Mouse (Mus musculus) stomach, embryonic 14.5 days (tissue): ENCODE results near the gene Rab11b. TPM values are rescaled to one million over a fixed set of nuclear protein-coding genes. Genes with fewer than 3 reads are reported as not detected.

Experiments
- ATAC-seq: fragments of 200-750 bp; cut with Nextera tagmentation; 2 replicates; pipeline ENCODE4 v1.8.0; 2017; ENCODE audit warnings: low read depth, moderate TSS enrichment; ENCODE audit not compliant: insufficient number of reproducible peaks, insufficient read depth, low FRiP score
- H3K27ac ChIP-seq: fragments of 300-500 bp; sonication (generic); 2 replicates; pipeline ENCODE4 v1.5.1; 2014; ENCODE audit warnings: mild to moderate bottlenecking, low read length, moderate library complexity, mixed read lengths
- H3K27me3 ChIP-seq: fragments of 300-500 bp; sonication (generic); 2 replicates; pipeline ENCODE4 v1.6.1; 2014; ENCODE audit warnings: low read length, control low read depth, mixed read lengths; ENCODE audit not compliant: control insufficient read depth, insufficient read depth
- H3K36me3 ChIP-seq: fragments of 300-500 bp; sonication (generic); 2 replicates; pipeline ENCODE4 v1.6.1; 2014; ENCODE audit warnings: mild to moderate bottlenecking, control low read depth, low read length, moderate library complexity, mixed read lengths; ENCODE audit not compliant: control insufficient read depth, insufficient read depth
- H3K4me1 ChIP-seq: fragments of 300-500 bp; sonication (generic); 2 replicates; pipeline ENCODE4 v1.6.1; 2014; ENCODE audit warnings: low read length, control low read depth, mixed read lengths; ENCODE audit not compliant: control insufficient read depth, insufficient read depth
- H3K4me2 ChIP-seq: fragments of 300-500 bp; sonication (generic); replicated peaks from 2 replicates; pipeline ENCODE4 v1.6.1; 2014; ENCODE audit warnings: low read depth, low read length, control low read depth
- H3K4me3 ChIP-seq: fragments of 300-500 bp; sonication (generic); 2 replicates; pipeline ENCODE4 v1.5.1; 2014; ENCODE audit warnings: low read depth, low read length, control low read depth
- H3K9ac ChIP-seq: fragments of 300-500 bp; sonication (generic); replicated peaks from 2 replicates; pipeline ENCODE4 v1.6.1; 2014; ENCODE audit warnings: low read depth, mild to moderate bottlenecking, control low read depth, low read length, moderate library complexity, mixed read lengths
- H3K9me3 ChIP-seq: fragments of 300-500 bp; sonication (generic); 2 replicates; pipeline ENCODE4 v1.6.1; 2016; ENCODE audit warnings: low read depth, low read length, control low read depth; ENCODE audit not compliant: control insufficient read depth
- whole genome bisulfite sequencing: fragments of 180-500 bp; shearing (Covaris S2); extraction: QIAGEN DNeasy Blood & Tissue Kit; methylation state at CpG from one replicate; pipeline ENCODE4 v1.1.7; 2014; 5-methylcytosine and 5-hydroxymethylcytosine counted together
- polyA plus RNA-seq: library from polyadenylated mRNA; unstranded; fragments of >200 nt; fragmentation: Nextera tagmentation; extraction: Ambion mirVana; gene quantifications from 2 replicates; pipeline ENCODE4 v1.2.1, GENCODE M21; 2014

Gene Rab11b
- polyA plus RNA-seq, 1 experiment from 2014 or later: 296 TPM

- H3K36me3 ChIP-seq: peaks cover 2% of the 10 kb centered on the region; the same call in 1 of the 2 replicates
- no peak overlapping the region for H3K4me2 ChIP-seq
- peaks cover 22% of the 10 kb centered on the region; the same call in 1 of the 2 replicates for H3K4me1 ChIP-seq
- no peak overlapping the region for H3K27ac ChIP-seq
- WGBS: 56% methylated on average over 4 of the region's 4 CpGs
- no peak overlapping the region for H3K4me3 ChIP-seq
- no peak for ATAC-seq
- no peak overlapping the region for H3K9ac ChIP-seq
- no peaks in the 10 kb centered on the region for H3K27me3 ChIP-seq
- H3K9me3 ChIP-seq: no peaks in the 10 kb centered on the region
Observed at GRCm38 (mm10) chr17:33757231-33757630, 3.1 kb downstream of the Rab11b start.

- peaks cover 2% of the 10 kb centered on the region; the same call in 1 of the 2 replicates for H3K36me3 ChIP-seq
- H3K4me3 ChIP-seq: no peak overlapping the region
- no peak overlapping the region for H3K27ac ChIP-seq
- no peak for ATAC-seq
- no peaks in the 10 kb centered on the region for H3K9me3 ChIP-seq
- no peak overlapping the region for H3K4me2 ChIP-seq
- H3K27me3 ChIP-seq: no peaks in the 10 kb centered on the region
- WGBS: 80% methylated on average over 3 of the region's 3 CpGs
- peaks cover 22% of the 10 kb centered on the region; the same call in 1 of the 2 replicates for H3K4me1 ChIP-seq
- H3K9ac ChIP-seq: no peak overlapping the region
Observed at GRCm38 (mm10) chr17:33756108-33756790, 4.1 kb downstream of the Rab11b start.

GRCm38 (mm10) chr17:33755418-33756107, 4.8 kb downstream of the Rab11b start:
- H3K4me1 ChIP-seq: peaks cover 22% of the 10 kb centered on the region; the same call in 1 of the 2 replicates
- H3K9ac ChIP-seq: no peak overlapping the region
- H3K27ac ChIP-seq: no peak overlapping the region
- peaks cover 9% of the 10 kb centered on the region for H3K36me3 ChIP-seq
- no peak overlapping the region for H3K4me3 ChIP-seq
- H3K9me3 ChIP-seq: no peaks in the 10 kb centered on the region
- 82% methylated on average over 10 of the region's 10 CpGs for WGBS
- ATAC-seq: no peak
- no peaks in the 10 kb centered on the region for H3K27me3 ChIP-seq
- no peak overlapping the region for H3K4me2 ChIP-seq

GRCm38 (mm10) chr17:33754656-33755055, 5.7 kb downstream of the Rab11b start:
- no peaks in the 10 kb centered on the region for H3K27me3 ChIP-seq
- WGBS: 88% methylated on average over 1 of the region's 1 CpGs

GRCm38 (mm10) chr17:33752297-33752696, 8.0 kb downstream of the Rab11b start:
- Histone ChIP-seq H3K36me3 (peaks cover 26% of the 10 kb centered on the region), H3K4me3 (no peak overlapping the region), H3K9me3 (no peaks in the 10 kb centered on the region), H3K4me1 (peaks cover 11% of the 10 kb centered on the region; the same call in 1 of the 2 replicates), H3K9ac (no peak overlapping the region), H3K27me3 (no peaks in the 10 kb centered on the region), H3K4me2 (no peak overlapping the region), H3K27ac (no peak overlapping the region)
- no peak for ATAC-seq
- 94% methylated on average over 2 of the region's 2 CpGs for WGBS

More at GRCm38 (mm10) chr17:33754656-33755055, 5.7 kb downstream of the Rab11b start:
- no peak for ATAC-seq
- Histone ChIP-seq H3K4me1 (peaks cover 22% of the 10 kb centered on the region; the same call in 1 of the 2 replicates), H3K4me2 (no peak overlapping the region), H3K9me3 (no peaks in the 10 kb centered on the region), H3K36me3 (peaks cover 15% of the 10 kb centered on the region), H3K4me3 (no peak overlapping the region), H3K27ac (no peak overlapping the region), H3K9ac (no peak overlapping the region)

GRCm38 (mm10) chr17:33751181-33751580, 9.1 kb downstream of the Rab11b start:
- Histone ChIP-seq H3K36me3 (peaks cover 29% of the 10 kb centered on the region), H3K27ac (no peak overlapping the region), H3K9ac (no peak overlapping the region), H3K27me3 (no peaks in the 10 kb centered on the region), H3K9me3 (no peaks in the 10 kb centered on the region), H3K4me3 (no peak overlapping the region), H3K4me2 (no peak overlapping the region), H3K4me1 (0 out of 2 replicates have a peak, but pooled peaks cover 4% of the 10 kb centered on the region)
- ATAC-seq: no peak

GRCm38 (mm10) chr17:33749451-33749850, 10.9 kb downstream of the Rab11b start:
- Histone ChIP-seq H3K4me3 (no peak overlapping the region), H3K36me3 (peaks cover 37% of the 10 kb centered on the region), H3K27ac (no peak overlapping the region), H3K4me2 (no peak overlapping the region), H3K9me3 (no peaks in the 10 kb centered on the region), H3K4me1 (no peaks in the 10 kb centered on the region), H3K9ac (no peak overlapping the region), H3K27me3 (no peaks in the 10 kb centered on the region)
- WGBS: 92% methylated on average over 5 of the region's 5 CpGs
- no peak for ATAC-seq

- WGBS: 66% methylated on average over 2 of the region's 2 CpGs
- peaks cover 32% of the 10 kb centered on the region for H3K36me3 ChIP-seq
- no peak overlapping the region for H3K27ac ChIP-seq
- H3K4me2 ChIP-seq: no peak overlapping the region
- H3K9ac ChIP-seq: no peak overlapping the region
- H3K9me3 ChIP-seq: 0 out of 2 replicates have a peak, but pooled peaks cover 4% of the 10 kb centered on the region
- H3K27me3 ChIP-seq: no peaks in the 10 kb centered on the region
- H3K4me1 ChIP-seq: no peaks in the 10 kb centered on the region
- ATAC-seq: no peak
- no peak overlapping the region for H3K4me3 ChIP-seq
Observed at GRCm38 (mm10) chr17:33746011-33746410, 14.3 kb downstream of the Rab11b start.
